Mouse (Mus musculus): ENCODE data around the gene Krtap1-3. TPM values are rescaled to one million over a fixed set of nuclear protein-coding genes. Genes with fewer than 3 reads are reported as not detected.

The Krtap1-3 gene
- not detected in 2 replicates for polyA plus RNA-seq (2012)

DNA sequence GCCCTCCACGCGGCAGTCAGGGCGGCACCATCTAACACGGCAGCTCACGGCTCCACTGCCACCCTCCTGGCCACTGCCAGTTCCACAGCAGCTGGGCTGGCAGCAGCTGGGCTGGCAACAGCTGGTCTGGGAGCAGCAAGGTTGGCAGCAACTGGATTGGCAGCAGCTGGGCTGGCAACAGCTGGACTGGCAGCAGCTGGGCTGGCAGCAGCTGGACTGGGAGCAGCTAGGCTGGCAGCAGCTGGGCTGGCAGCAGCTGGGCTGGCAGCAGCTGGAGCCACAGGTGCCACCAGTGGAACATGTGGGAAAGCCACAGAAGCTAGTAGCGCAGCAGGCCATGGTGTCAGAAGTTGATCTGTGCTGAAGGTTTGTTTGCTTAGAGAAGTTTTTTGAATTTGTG, at the start of gene Krtap1-3:
TSS of gene Krtap1-3 (minus strand) at position 359 of the 400 bp plus-strand sequence.

DNA sequence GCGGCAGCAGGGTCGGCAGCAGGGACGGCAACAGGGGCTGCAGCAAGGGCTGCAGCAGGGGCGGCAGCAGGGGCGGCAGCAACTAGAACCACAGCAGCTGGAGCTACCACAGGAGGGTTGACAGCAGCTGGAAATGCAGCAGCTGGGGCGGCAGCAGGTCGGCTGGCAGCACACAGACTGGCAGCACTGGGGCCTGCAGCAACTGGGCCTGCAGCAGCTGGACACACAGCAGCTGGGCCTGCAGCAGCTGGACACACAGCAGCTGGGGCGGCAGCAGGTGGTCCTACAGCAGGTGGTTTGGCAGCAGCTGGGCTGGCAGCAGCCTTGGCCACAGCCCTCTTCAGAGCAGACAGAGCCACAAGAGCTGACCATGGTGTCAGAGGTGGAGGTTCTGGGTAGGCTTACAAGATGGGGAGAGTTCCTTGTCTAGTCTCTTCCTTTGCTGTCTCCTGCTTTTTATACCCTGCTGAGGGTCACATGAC, 43.6 kb upstream of the Krtap1-3 start, which contains the start of gene Krtap4-2:
TSS of gene Krtap4-2 (minus strand) at position 432 of the 482 bp plus-strand sequence.

GRCm38 (mm10) chr11:99628138-99628537, 37.0 kb upstream of the Krtap1-3 start, which contains the start of gene Krtap4-1:
Krtap4-1 (minus strand) TSS chr11:99628238.

DNA sequence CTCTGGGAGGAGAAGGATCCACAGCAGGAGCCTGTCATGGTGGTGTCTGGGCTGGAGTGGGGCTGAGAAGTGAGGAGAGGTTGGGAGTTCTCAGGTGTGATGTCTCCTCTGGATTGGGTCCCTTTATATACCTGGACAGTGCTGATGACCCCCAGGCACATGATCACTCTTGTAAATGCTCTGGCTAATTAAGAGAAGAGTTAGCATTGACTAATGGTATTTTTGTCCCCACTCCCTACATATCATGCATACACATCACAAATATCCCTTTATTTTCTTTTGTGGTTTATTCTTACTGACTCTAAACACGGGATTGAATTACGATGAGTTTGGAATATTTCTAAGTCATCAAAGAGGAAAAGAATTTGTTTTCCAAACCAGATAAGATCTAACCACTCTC, 29.2 kb upstream of the Krtap1-3 start, which contains the start of gene Gm11562:
TSS of gene Gm11562 (minus strand) at position 101 of the 400 bp plus-strand sequence.

GRCm38 (mm10) chr11:99614796-99615363, 23.7 kb upstream of the Krtap1-3 start, which contains the start of gene Krtap2-4:
Krtap2-4 (minus strand) TSS chr11:99614846.

GRCm38 (mm10) chr11:99610089-99610488, 18.9 kb upstream of the Krtap1-3 start, which contains the start of gene Gm11937:
Gm11937 (minus strand) TSS chr11:99610189.

GRCm38 (mm10) chr11:99603208-99603607, 12.1 kb upstream of the Krtap1-3 start, which contains the start of gene Gm11938:
Gm11938 (minus strand) TSS chr11:99603308.

DNA sequence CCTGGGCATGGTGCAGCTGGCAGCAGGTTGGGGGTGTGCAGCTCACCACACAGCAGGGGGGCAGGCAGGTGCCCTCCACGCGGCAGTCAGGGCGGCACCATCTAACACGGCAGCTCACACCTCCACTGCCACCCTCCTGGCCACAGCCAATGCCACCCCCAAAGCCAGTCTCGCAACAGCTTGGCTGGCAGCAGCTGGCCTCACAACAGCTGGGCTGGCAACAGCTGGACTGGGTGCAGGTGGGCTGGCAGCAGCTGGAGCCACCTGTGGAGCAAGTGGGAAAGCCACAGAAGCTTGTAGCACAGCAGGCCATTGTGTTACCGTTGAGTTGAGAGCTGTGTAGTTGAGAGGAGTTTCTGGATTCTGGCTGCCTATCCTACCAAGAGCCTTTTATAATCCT, 6.6 kb upstream of the Krtap1-3 start, which contains the start of gene Krtap9-3:
TSS of gene Krtap9-3 (minus strand) at position 364 of the 400 bp plus-strand sequence.

GRCm38 (mm10) chr11:99583245-99583704, 7.9 kb downstream of the Krtap1-3 start, which contains the start of gene Krtap1-4:
Krtap1-4 (minus strand) TSS chr11:99583654.

DNA sequence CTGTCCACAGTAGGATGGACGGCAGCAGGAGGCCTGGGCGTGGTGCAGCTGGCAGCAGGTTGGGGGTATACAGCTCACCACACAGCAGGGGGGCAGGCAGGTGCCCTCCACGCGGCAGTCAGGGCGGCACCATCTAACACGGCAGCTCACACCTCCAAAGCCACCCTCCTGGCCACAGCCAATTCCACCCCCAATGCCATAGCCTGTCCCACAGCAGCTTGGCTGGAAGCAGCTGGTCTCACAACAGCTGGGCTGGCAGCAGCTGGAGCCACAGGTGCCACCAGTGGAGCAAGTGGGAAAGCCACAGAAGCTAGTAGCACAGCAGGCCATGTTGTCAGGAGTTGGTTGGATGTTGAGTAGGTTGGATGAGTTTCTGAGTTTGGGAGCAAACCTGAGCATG, 10.5 kb downstream of the Krtap1-3 start, which contains the start of gene Krtap1-5:
TSS of gene Krtap1-5 (minus strand) at position 381 of the 400 bp plus-strand sequence.

GRCm38 (mm10) chr11:99566530-99566929, 24.6 kb downstream of the Krtap1-3 start, which contains the start of gene Krtap3-1:
Krtap3-1 (minus strand) TSS chr11:99566630.

DNA sequence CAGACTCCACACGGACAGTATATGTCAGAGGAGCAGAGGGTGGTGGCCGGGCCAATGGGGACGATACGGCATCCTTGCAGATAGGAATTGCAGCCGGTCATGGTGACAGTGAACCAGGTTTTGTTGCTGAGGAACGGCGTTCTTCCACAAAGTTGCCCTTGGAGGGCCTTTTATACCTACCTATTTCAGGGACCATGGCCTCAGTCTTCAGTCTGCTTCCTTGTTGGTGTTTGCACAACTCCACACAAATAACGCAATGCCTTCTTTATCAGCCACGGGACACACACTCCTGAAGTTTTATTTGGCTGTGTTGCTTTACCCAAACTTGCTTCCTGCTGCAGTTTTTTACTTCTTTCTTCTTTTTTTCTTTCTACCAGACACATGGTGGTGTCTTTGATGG, 31.8 kb downstream of the Krtap1-3 start, which contains the start of gene Gm11939:
TSS of gene Gm11939 (minus strand) at position 101 of the 400 bp plus-strand sequence.

GRCm38 (mm10) chr11:99556753-99557152, 34.4 kb downstream of the Krtap1-3 start, which contains the start of gene Krtap3-2:
Krtap3-2 (minus strand) TSS chr11:99556853.

GRCm38 (mm10) chr11:99550765-99551164, 40.4 kb downstream of the Krtap1-3 start, which contains the start of gene Krtap3-3:
Krtap3-3 (minus strand) TSS chr11:99550865.

Other genes starting within 250 kb of the Krtap1-3 start
- gene Krt27, start 240.2 kb downstream of the Krtap1-3 start, polyA plus RNA-seq (2012), result not detected in 2 replicates
- gene Krt28, start 216.4 kb downstream of the Krtap1-3 start, polyA plus RNA-seq (2012), result not detected in 2 replicates
- 6.8 and 8.4 TPM in 2 replicates for gene Krt10, start 202.0 kb downstream of the Krtap1-3 start, polyA plus RNA-seq (2012)
- gene Krt12, start 169.1 kb downstream of the Krtap1-3 start, polyA plus RNA-seq (2012), result not detected in 2 replicates
- not detected in 2 replicates for gene Krt20, start 153.2 kb downstream of the Krtap1-3 start, polyA plus RNA-seq (2012)
- not detected in 2 replicates for gene Krt23, start 98.2 kb downstream of the Krtap1-3 start, polyA plus RNA-seq (2012)
- not detected in 2 replicates for gene Krt39, start 70.0 kb downstream of the Krtap1-3 start, polyA plus RNA-seq (2012)
- not detected in 2 replicates for gene Krt40, start 48.2 kb downstream of the Krtap1-3 start, polyA plus RNA-seq (2012)
- not detected in 2 replicates for gene Krtap3-3, start 40.5 kb downstream of the Krtap1-3 start, polyA plus RNA-seq (2012)
- gene Krtap3-2, start 34.5 kb downstream of the Krtap1-3 start, polyA plus RNA-seq (2012), result not detected in 2 replicates
- gene Gm11939, start 31.9 kb downstream of the Krtap1-3 start, polyA plus RNA-seq (2012), result not detected in 2 replicates
- gene Krtap3-1, start 24.7 kb downstream of the Krtap1-3 start, polyA plus RNA-seq (2012), result not detected in 2 replicates
- gene Krtap1-5, start 10.3 kb downstream of the Krtap1-3 start, polyA plus RNA-seq (2012), result not detected in 2 replicates
- not detected in 2 replicates for gene Krtap1-4, start 7.7 kb downstream of the Krtap1-3 start, polyA plus RNA-seq (2012)
- gene Krtap9-3, start 6.8 kb upstream of the Krtap1-3 start, polyA plus RNA-seq (2012), result not detected in 2 replicates
- not detected in 2 replicates for gene Gm11938, start 12.0 kb upstream of the Krtap1-3 start, polyA plus RNA-seq (2012)
- not detected in 2 replicates for gene Gm11937, start 18.9 kb upstream of the Krtap1-3 start, polyA plus RNA-seq (2012)
- not detected in 2 replicates for gene Krtap2-4, start 23.5 kb upstream of the Krtap1-3 start, polyA plus RNA-seq (2012)
- gene Gm11562, start 29.1 kb upstream of the Krtap1-3 start, polyA plus RNA-seq (2012), result not detected in 2 replicates
- 0.11 TPM in 1 of 2 replicates, not detected in the other for gene Krtap4-1, start 36.9 kb upstream of the Krtap1-3 start, polyA plus RNA-seq (2012)
- gene Krtap4-2, start 43.7 kb upstream of the Krtap1-3 start, polyA plus RNA-seq (2012), result not detected in 2 replicates
- gene Krtap4-7, start 52.8 kb upstream of the Krtap1-3 start, polyA plus RNA-seq (2012), result not detected in 2 replicates
- gene Gm11555, start 58.9 kb upstream of the Krtap1-3 start, polyA plus RNA-seq (2012), result not detected in 2 replicates
- gene Gm11563, start 67.6 kb upstream of the Krtap1-3 start, polyA plus RNA-seq (2012), result not detected in 2 replicates
- gene Krtap4-6, start 74.6 kb upstream of the Krtap1-3 start, polyA plus RNA-seq (2012), result 0.08 TPM in 1 of 2 replicates, not detected in the other
- gene Gm14190, start 99.4 kb upstream of the Krtap1-3 start, polyA plus RNA-seq (2012), result not detected in 2 replicates
- not detected in 2 replicates for gene Gm14180, start 143.0 kb upstream of the Krtap1-3 start, polyA plus RNA-seq (2012)
- not detected in 2 replicates for gene Gm11595, start 181.6 kb upstream of the Krtap1-3 start, polyA plus RNA-seq (2012)
- gene Krtap4-8, start 189.4 kb upstream of the Krtap1-3 start, polyA plus RNA-seq (2012), result not detected in 2 replicates
- gene Krtap4-9, start 193.9 kb upstream of the Krtap1-3 start, polyA plus RNA-seq (2012), result not detected in 2 replicates
- gene Gm11596, start 202.1 kb upstream of the Krtap1-3 start, polyA plus RNA-seq (2012), result not detected in 2 replicates
- gene Gm11569, start 207.6 kb upstream of the Krtap1-3 start, polyA plus RNA-seq (2012), result not detected in 2 replicates
- gene Gm11554, start 213.1 kb upstream of the Krtap1-3 start, polyA plus RNA-seq (2012), result not detected in 2 replicates
- not detected in 2 replicates for gene Krtap4-13, start 218.6 kb upstream of the Krtap1-3 start, polyA plus RNA-seq (2012)
- gene Gm11564, start 224.3 kb upstream of the Krtap1-3 start, polyA plus RNA-seq (2012), result not detected in 2 replicates
- gene 2300003K06Rik, start 246.7 kb upstream of the Krtap1-3 start, polyA plus RNA-seq (2012), result not detected in 2 replicates